Mouse (Mus musculus): Measurements from ENCODE around the gene Slc22a23.

- TF ChIP-seq CTCF (IDR thresholded peaks at IDR 0.05; ENCODE audit: borderline replicate concordance, control insufficient read depth, extremely low read depth, insufficient read depth, low read length, poor library complexity) (no peak), POLR2A (IDR thresholded peaks at IDR 0.05; ENCODE audit: control insufficient read depth, extremely low read depth, insufficient read depth, low read length, poor library complexity) (no peak)
Observed at GRCm38 (mm10) chr13:34371951-34372869, 27.2 kb upstream of the Slc22a23 start.

Measured in thymus, adult 2 months (tissue).